Mouse (Mus musculus) stomach, embryonic 15.5 days (tissue): ENCODE data around the gene Zfp207. TPM values are rescaled to one million over a fixed set of nuclear protein-coding genes. Genes with fewer than 3 reads are reported as not detected.
"Not testable (repeated sequence)": the region's sequence is repeated elsewhere in the genome, so short reads cannot be mapped to it uniquely, and the experiment has no call there.

Experiments used
- ATAC-seq: fragments of 200-750 bp; cut with Nextera tagmentation; 2 replicates; pipeline ENCODE4 v1.8.0; 2017; ENCODE audit warnings: low read depth, moderate number of reproducible peaks, moderate TSS enrichment; ENCODE audit not compliant: insufficient read depth, low FRiP score
- H3K27ac ChIP-seq: fragments of 300-500 bp; sonication (generic); 2 replicates; pipeline ENCODE4 v1.5.1; 2015; ENCODE audit warnings: mild to moderate bottlenecking, inconsistent platforms
- H3K27me3 ChIP-seq: fragments of 300-500 bp; sonication (generic); replicated peaks from 2 replicates; pipeline ENCODE4 v1.6.1; 2015; ENCODE audit warnings: inconsistent platforms
- H3K36me3 ChIP-seq: fragments of 300-500 bp; sonication (generic); 2 replicates; pipeline ENCODE4 v1.6.1; 2015; ENCODE audit warnings: inconsistent platforms
- H3K4me1 ChIP-seq: fragments of 300-500 bp; sonication (generic); 2 replicates; pipeline ENCODE4 v1.6.1; 2015; ENCODE audit warnings: inconsistent platforms
- H3K4me2 ChIP-seq: fragments of 300-500 bp; sonication (generic); 2 replicates; pipeline ENCODE4 v1.6.1; 2015; ENCODE audit warnings: mild to moderate bottlenecking, inconsistent platforms
- H3K4me3 ChIP-seq: fragments of 300-500 bp; sonication (generic); replicated peaks from 2 replicates; pipeline ENCODE4 v1.5.1; 2015; ENCODE audit warnings: inconsistent platforms
- H3K9ac ChIP-seq: fragments of 300-500 bp; sonication (generic); 2 replicates; pipeline ENCODE4 v1.6.1; 2015; ENCODE audit warnings: inconsistent platforms
- H3K9me3 ChIP-seq: fragments of 300-500 bp; sonication (generic); 2 replicates; pipeline ENCODE4 v1.6.1; 2016; ENCODE audit warnings: inconsistent platforms
- WGBS: fragments of 180-500 bp; shearing (Covaris S2); methylation state at CpG from one replicate; pipeline ENCODE4 v1.1.7; 2015; 5-methylcytosine and 5-hydroxymethylcytosine counted together
- polyA plus RNA-seq: library from polyadenylated mRNA; unstranded; fragments of >200 nt; fragmentation: Nextera tagmentation; extraction: Ambion mirVana; gene quantifications from 2 replicates; pipeline ENCODE4 v1.2.1, GENCODE M21; 2015

Zfp207 gene
- polyA plus RNA-seq, 1 experiment from 2014 or later = 188 TPM

DNA sequence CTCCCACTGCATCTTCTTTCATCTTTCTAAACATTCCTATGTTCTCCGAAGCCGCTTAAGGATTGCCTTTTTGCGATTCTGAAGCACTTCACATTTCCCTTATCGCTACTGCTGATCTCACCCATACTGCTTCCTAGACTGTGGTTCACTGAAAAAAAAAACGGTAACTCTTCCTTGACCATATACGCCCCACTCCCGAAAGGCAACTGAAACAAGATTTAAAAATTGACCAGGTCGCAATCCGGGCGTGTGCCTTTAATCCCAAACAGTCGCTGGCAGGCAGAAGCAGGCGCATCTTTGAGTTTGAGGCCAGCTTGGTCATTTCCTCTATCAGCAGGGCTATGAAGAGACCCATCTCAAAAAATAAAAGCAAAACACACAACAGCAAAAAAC is 457 bp upstream of the Zfp207 start:
- peak overlapping the region; percentile 86 for H3K27ac ChIP-seq
- H3K27me3 ChIP-seq = no peaks in the 10 kb centered on the region
- peak overlapping the region; percentile 71 for H3K4me2 ChIP-seq
- H3K9me3 ChIP-seq = no peaks in the 10 kb centered on the region
- no peak; the same call in 1 of the 2 replicates for ATAC-seq
- H3K9ac ChIP-seq = no peak overlapping the region; the same call in 1 of the 2 replicates
- WGBS = 4% methylated on average over 12 of the region's 12 CpGs
- H3K4me3 ChIP-seq = peak overlapping the region; percentile 75
- H3K36me3 ChIP-seq = 0 out of 2 replicates have a peak, but pooled peaks cover 3% of the 10 kb centered on the region
- H3K4me1 ChIP-seq = peaks cover 8% of the 10 kb centered on the region; the same call in 1 of the 2 replicates

DNA sequence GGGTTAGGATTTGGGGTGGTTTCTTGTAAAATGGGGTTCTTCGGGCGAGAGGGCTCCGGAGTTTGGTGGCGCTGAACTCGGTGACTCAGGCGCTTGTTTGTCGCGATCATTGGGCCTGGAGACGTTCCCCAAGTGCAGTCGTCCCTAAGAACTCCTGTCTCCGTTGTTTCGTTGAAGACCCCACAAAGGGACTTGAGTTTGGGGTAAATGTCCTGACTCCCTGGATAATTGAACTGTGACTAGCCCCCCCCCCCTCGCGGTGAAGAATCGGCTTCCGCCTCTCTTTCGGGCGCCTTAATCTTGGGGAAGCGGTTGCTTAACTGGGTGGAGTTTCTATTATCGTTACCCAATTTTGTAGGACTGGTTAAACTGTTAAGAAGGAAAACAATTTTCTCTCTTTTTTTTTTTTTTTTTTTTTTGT is 557 bp downstream of the Zfp207 start:
- Histone ChIP-seq H3K4me1 (peaks cover 8% of the 10 kb centered on the region; the same call in 1 of the 2 replicates), H3K4me2 (no peak overlapping the region), H3K27ac (peak overlapping the region; percentile 86), H3K27me3 (no peaks in the 10 kb centered on the region), H3K36me3 (0 out of 2 replicates have a peak, but pooled peaks cover 7% of the 10 kb centered on the region), H3K9ac (peak overlapping the region; percentile 70), H3K9me3 (no peaks in the 10 kb centered on the region), H3K4me3 (peak overlapping the region; percentile 75)
- 0 out of 2 replicates have a peak, but pooled peaks have one; percentile 27 for ATAC-seq
- under 1% methylated on average over 20 of the region's 20 CpGs for whole genome bisulfite sequencing

DNA sequence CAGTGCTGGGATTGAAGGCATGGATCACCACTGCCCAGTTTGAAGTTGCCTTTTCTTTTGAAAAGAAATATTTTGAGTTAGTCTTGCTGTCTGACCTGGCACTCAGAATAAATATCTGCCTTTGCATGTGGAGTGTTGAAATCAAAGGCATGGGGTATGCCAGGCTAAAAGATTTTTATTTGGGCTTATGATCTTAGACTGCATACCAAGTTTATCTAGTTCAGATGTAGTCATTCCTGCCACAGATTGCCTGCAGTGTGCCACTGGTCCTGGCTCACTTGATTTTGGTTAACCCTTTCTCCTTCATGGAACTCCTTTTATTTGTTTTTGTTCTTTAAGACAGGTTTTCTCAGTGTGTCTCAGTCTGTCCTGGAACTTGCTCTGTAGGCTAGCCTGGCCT is 1.4 kb downstream of the Zfp207 start:
- no peaks in the 10 kb centered on the region for H3K27me3 ChIP-seq
- H3K4me1 ChIP-seq = peaks cover 8% of the 10 kb centered on the region; the same call in 1 of the 2 replicates
- H3K4me2 ChIP-seq = peak overlapping the region; percentile 64
- no peak for ATAC-seq
- peak overlapping the region; percentile 49; the same call in 1 of the 2 replicates for H3K9ac ChIP-seq
- 0 out of 2 replicates have a peak, but pooled peaks cover 7% of the 10 kb centered on the region for H3K36me3 ChIP-seq
- no peak overlapping the region for H3K27ac ChIP-seq
- no peaks in the 10 kb centered on the region for H3K9me3 ChIP-seq
- H3K4me3 ChIP-seq = peak overlapping the region; percentile 43

DNA sequence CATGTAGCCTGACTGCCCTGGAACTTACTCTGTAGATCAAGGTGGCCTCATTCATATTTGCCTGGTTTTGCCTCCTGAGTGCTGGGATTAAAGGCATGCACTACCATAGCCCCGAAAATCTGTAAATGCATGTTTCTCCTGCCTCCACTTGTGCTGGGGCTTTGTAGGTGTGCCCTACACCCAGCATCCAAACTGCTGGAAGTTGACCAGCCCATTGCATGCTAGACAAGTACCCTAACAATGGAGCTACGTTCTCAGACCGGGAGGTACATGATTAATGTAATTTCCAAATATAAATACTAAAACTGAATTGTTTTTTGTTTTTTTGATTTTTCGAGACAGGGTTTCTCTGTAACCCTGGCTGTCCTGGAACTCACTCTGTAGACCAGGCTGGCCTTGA is 2.0 kb downstream of the Zfp207 start:
- no peaks in the 10 kb centered on the region for H3K27me3 ChIP-seq
- WGBS = 27% methylated on average over 4 of the region's 4 CpGs
- 0 out of 2 replicates have a peak, but pooled peaks cover 7% of the 10 kb centered on the region for H3K36me3 ChIP-seq
- no peak overlapping the region; the same call in 1 of the 2 replicates for H3K9ac ChIP-seq
- peak overlapping the region; percentile 43 for H3K4me3 ChIP-seq
- H3K9me3 ChIP-seq = no peaks in the 10 kb centered on the region
- H3K4me2 ChIP-seq = peak overlapping the region; percentile 64
- peaks cover 8% of the 10 kb centered on the region; the same call in 1 of the 2 replicates for H3K4me1 ChIP-seq
- ATAC-seq = no peak
- no peak overlapping the region for H3K27ac ChIP-seq

DNA sequence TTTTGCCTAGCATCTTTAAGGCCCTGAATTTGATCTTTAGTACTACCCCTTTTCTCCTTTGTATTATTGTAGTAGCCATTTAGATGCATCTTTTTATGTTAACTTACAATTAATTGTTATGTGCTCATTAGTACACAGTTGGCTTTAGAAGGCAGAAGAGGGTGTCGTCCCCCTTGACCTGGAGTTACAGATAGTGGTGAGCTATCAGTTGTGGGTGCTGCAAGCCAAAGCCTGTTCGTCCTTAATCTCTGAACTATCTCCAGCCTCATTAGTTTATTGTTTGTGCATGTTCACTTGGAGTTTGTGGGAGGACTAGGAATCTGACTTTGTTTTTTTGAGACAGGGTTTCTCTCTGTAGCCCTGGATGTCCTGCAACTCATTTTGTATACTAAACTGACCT is 3.7 kb downstream of the Zfp207 start:
- Histone ChIP-seq H3K36me3 (peaks cover 14% of the 10 kb centered on the region; the same call in 1 of the 2 replicates), H3K4me2 (peak overlapping the region; percentile 19; the same call in 1 of the 2 replicates), H3K4me1 (peaks cover 8% of the 10 kb centered on the region; the same call in 1 of the 2 replicates), H3K27ac (no peak overlapping the region), H3K4me3 (no peak overlapping the region), H3K9me3 (no peaks in the 10 kb centered on the region), H3K27me3 (no peaks in the 10 kb centered on the region), H3K9ac (no peak overlapping the region)
- WGBS = 62% methylated on average over 2 of the region's 2 CpGs
- ATAC-seq = no peak

DNA sequence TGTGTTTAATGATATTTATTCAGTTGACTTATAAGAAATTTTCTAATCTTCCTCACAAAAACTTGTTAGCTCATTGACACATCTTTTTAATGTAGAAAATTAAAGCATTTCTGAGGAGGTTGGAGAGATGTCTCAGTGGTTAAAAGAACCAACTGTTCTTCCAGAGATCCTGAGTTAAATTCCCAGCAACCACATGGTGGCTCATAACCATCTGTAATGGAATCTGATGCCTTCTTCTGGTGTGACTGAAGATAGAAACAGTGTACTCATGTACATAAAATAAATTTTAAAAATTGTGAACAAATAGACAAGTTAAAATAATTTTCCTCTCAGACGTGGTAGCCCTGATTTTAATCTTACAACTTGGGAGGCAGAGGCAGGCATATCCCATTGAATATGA is 6.8 kb downstream of the Zfp207 start:
- Histone ChIP-seq H3K9ac (no peak overlapping the region), H3K27ac (no peak overlapping the region), H3K4me1 (peaks cover 5% of the 10 kb centered on the region; the same call in 1 of the 2 replicates), H3K4me3 (no peak overlapping the region), H3K4me2 (no peak overlapping the region), H3K27me3 (no peaks in the 10 kb centered on the region), H3K9me3 (no peaks in the 10 kb centered on the region), H3K36me3 (peaks cover 26% of the 10 kb centered on the region; the same call in 1 of the 2 replicates)
- ATAC-seq = no peak
- 76% methylated on average over 1 of the region's 1 CpGs for WGBS

DNA sequence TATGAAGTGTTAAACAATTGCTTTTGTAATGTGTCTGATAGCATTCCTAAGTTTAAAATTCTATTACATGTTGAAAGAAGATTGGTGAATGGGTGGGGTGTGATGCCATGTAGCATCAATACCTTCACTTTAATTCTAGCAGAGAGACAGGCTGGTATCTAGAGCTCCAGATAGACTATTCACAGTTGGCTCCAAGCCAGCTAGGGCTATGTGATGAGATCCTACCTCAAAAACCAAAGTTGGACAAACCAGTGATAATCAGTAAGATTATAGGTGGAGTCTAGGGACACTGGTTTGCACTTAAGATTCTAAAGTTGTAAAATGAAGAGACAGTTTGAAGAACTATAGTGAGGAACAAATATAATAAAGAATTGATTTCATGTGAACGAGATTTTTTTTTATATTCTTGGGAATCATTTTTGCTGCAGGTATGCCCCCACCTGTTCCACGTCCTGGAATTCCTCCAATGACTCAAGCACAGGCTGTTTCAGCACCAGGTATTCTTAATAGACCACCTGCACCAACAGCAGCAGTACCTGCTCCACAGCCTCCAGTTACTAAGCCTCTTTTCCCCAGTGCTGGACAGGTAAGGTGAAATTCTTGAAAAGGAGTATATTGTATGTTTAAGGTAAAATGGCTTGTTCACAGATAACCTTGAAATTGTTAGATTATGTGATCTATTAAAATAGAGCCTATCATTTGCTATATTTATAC is 8.5 kb downstream of the Zfp207 start:
- 92% methylated on average over 2 of the region's 2 CpGs for WGBS
- no peak overlapping the region for H3K27ac ChIP-seq

DNA sequence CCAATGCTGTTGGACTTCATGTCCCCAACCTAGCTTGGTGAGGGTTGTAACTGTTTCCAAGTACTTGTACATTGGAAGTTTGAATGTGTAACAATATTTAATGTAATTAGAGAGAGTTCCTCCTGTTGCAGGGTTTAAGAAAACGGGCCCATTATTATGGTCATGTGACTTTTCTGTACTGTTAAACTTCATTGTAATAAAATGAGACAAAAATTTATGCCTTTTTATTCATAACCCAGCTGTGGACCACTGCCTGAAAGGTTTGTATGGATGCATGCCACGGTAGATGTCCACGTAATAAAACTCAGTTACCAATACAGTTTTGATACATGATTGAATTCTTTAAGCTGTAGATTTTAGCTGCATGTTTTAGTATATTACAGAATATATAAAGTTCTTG is 12.9 kb downstream of the Zfp207 start:
- peaks cover 38% of the 10 kb centered on the region for H3K36me3 ChIP-seq
- H3K9me3 ChIP-seq = no peaks in the 10 kb centered on the region
- WGBS = 91% methylated on average over 3 of the region's 3 CpGs
- no peak for ATAC-seq
- no peaks in the 10 kb centered on the region for H3K27me3 ChIP-seq
- H3K4me3 ChIP-seq = no peak overlapping the region
- no peak overlapping the region for H3K4me2 ChIP-seq
- H3K27ac ChIP-seq = no peak overlapping the region
- H3K9ac ChIP-seq = no peak overlapping the region
- no peaks in the 10 kb centered on the region for H3K4me1 ChIP-seq

More for the DNA sequence above, 8.5 kb downstream of the Zfp207 start:
- Histone ChIP-seq H3K9me3 (no peaks in the 10 kb centered on the region), H3K4me3 (no peak overlapping the region), H3K4me1 (no peaks in the 10 kb centered on the region), H3K9ac (no peak overlapping the region), H3K27me3 (no peaks in the 10 kb centered on the region), H3K36me3 (peaks cover 38% of the 10 kb centered on the region), H3K4me2 (no peak overlapping the region)
- ATAC-seq = no peak

DNA sequence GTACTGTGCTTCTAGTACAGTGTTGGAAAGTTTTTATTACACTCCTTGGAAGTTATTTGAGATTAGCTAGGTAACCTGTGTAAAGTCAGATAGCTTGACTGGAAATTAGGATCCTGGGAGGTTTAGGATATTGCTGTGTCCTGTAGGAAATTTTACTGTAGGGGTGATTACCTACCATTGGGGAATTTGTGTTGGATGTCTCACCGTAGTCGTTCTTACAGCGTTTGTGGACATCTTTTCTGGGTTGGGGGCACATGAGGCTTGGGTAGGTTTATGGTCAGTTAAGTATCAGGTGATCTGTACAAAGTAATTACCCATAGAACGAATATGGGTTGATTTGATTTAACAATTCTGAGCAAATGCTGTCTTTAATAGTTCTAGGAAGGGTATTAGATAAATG is 13.5 kb downstream of the Zfp207 start:
- Histone ChIP-seq H3K27me3 (no peaks in the 10 kb centered on the region), H3K9ac (no peak overlapping the region), H3K9me3 (no peaks in the 10 kb centered on the region), H3K4me2 (no peak overlapping the region), H3K27ac (no peak overlapping the region), H3K36me3 (peaks cover 36% of the 10 kb centered on the region), H3K4me3 (no peak overlapping the region), H3K4me1 (no peaks in the 10 kb centered on the region)
- ATAC-seq = no peak
- 88% methylated on average over 4 of the region's 4 CpGs for WGBS

DNA sequence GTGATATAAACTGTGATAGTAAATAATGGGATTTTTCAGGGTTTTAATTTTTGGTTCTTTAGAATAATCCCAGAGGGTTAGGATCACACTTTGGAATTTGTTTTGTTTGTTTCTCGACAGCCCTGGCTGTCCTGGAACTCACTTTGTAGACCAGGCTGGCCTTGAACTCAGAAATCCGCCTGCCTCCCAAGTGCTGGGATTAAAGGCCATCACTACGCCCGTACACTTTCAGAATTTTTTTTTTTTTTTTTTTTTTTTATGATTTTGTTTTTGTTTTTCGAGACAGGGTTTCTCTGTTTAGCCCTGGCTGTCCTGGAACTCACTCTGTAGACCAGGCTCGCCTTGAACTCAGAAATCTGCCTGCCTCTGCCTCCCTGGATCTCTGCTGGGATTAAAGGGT is 24.8 kb downstream of the Zfp207 start:
- H3K4me3 ChIP-seq, ATAC-seq, H3K27ac ChIP-seq, H3K9me3 ChIP-seq, H3K9ac ChIP-seq, H3K4me1 ChIP-seq, H3K4me2 ChIP-seq, H3K27me3 ChIP-seq: not testable (repeated sequence)
- WGBS = 96% methylated on average over 6 of the region's 6 CpGs
- H3K36me3 ChIP-seq = peaks cover 30% of the 10 kb centered on the region

DNA sequence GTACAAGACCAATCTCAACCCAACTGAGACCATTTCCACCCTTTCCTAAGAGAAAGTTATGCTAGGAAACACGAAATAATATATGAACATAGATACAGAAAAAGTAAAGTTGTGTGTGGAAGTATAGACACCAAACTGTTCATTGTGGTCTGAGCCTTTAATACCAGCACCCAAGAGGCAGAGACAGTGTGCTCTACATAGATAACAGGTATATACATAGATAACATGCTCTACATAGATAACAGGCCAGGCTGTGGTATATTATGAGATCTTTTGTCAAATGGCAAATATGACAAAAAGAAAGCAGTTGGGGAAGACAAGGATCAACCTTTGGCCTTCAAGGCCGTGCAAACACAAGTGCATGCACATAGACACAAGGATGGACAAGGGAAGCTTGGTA is 27.3 kb downstream of the Zfp207 start:
- no peaks in the 10 kb centered on the region for H3K4me1 ChIP-seq
- peaks cover 25% of the 10 kb centered on the region for H3K36me3 ChIP-seq
- no peak overlapping the region for H3K27ac ChIP-seq
- no peaks in the 10 kb centered on the region for H3K9me3 ChIP-seq
- no peak overlapping the region for H3K4me2 ChIP-seq
- WGBS = 91% methylated on average over 2 of the region's 2 CpGs
- no peak overlapping the region for H3K4me3 ChIP-seq
- no peaks in the 10 kb centered on the region for H3K27me3 ChIP-seq
- no peak overlapping the region for H3K9ac ChIP-seq
- no peak for ATAC-seq

DNA sequence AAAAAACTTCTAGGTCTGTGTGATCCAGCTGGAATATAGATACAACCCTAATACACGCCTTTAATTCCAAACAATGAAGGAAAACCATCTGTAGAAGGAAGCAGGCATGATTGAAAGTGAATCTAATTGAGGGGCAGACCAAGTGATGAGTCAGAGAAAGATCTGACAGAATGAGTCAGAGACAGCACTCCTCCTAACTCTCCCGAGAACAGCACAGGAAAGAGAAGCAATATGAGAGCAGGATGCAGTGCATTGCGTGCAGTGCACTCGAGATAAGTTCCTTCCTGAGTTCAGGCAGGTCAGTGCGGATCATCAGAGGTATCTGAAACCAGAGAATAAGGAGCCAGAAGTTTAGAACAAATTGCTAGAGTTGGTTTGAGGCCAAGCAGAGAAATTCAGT is 34.0 kb downstream of the Zfp207 start:
- Histone ChIP-seq H3K4me1 (no peaks in the 10 kb centered on the region), H3K4me3 (no peak overlapping the region), H3K27me3 (no peaks in the 10 kb centered on the region), H3K9ac (no peak overlapping the region), H3K9me3 (no peaks in the 10 kb centered on the region), H3K36me3 (peaks cover 3% of the 10 kb centered on the region; the same call in 1 of the 2 replicates), H3K27ac (no peak overlapping the region), H3K4me2 (no peak overlapping the region)
- ATAC-seq = no peak
- 89% methylated on average over 5 of the region's 5 CpGs for WGBS
